Mouse (Mus musculus) heart, postnatal 0 days (tissue): ENCODE data around the gene Cnih3.

Experiments
- CTCF ChIP-seq: IDR thresholded peaks from 2 replicates; pipeline ENCODE4 v1.5.1; 2016; ENCODE audit warnings: antibody characterized with exemption, control low read depth, low read depth
- EP300 ChIP-seq: IDR thresholded peaks from 2 replicates; pipeline ENCODE4 v1.6.1; 2016; ENCODE audit warnings: antibody characterized with exemption, low read depth

DNA sequence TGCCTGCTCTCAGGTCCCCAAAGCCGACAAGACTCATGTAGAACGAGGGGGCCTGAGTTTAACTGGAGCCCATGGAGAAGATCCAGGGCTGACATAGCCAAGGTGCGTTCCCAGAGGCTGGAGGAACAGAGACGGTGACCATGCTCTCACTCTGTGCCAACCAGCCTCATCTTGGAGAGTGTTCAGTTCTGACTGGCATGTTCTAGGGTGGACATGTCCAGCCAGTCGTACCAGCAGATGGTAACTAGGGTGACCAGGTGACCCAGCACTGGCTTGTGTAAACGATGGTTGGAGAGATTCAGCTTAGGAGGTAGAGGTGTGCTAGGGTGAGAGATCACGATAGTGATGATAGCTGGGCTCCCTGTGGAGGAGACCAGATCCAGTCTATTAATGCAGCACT lies 50.6 kb downstream of the Cnih3 start:
- TF ChIP-seq CTCF = no peak
- TF ChIP-seq EP300 = no peak
